Mouse (Mus musculus) frontal cortex, adult (tissue): Measurements from ENCODE around the gene Gfer.

Experiments
- ATAC-seq: cut with Nextera tagmentation; 2 replicates; pipeline ENCODE4 v1.9.2; 2017; ENCODE audit warnings: mild to moderate bottlenecking, moderate library complexity, mixed read lengths; ENCODE audit not compliant: low TSS enrichment

Gene Gfer

GRCm38 (mm10) chr17:24647493-24647892 is 48.5 kb downstream of the Gfer start:
- ATAC-seq, result no peak

DNA sequence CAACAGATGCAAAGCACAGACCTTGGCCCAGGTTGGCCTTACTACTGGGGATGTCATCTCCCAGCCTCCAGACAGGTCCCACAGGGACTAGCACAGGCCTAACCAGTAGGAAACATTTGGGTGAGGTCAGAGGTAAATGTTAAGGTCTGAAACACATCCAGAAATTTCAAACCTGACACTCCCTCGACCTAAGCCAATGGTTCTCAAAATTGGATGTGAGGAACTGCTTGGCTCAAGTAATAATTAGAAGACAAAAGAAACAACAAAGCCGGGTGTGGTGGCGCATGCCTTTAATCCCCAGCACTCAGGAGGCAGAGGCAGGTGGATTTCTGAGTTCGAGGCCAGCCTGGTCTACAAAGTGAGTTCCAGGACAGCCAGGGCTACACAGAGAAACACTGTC is 49.6 kb downstream of the Gfer start:
- no peak for ATAC-seq

- no peak for ATAC-seq
Observed at GRCm38 (mm10) chr17:24645916-24646315, 50.0 kb downstream of the Gfer start.

GRCm38 (mm10) chr17:24644875-24645721 is 50.9 kb downstream of the Gfer start:
- no peak for ATAC-seq

- ATAC-seq, result no peak
Observed at GRCm38 (mm10) chr17:24644030-24644715, 51.8 kb downstream of the Gfer start.
